Mouse (Mus musculus) hindbrain, embryonic 13.5 days (tissue): Measurements from ENCODE around the gene Caprin1. TPM values are rescaled to one million over a fixed set of nuclear protein-coding genes. Genes with fewer than 3 reads are reported as not detected.

Experiments
- ATAC-seq: fragments of 200-750 bp; cut with Nextera tagmentation; 2 replicates; pipeline ENCODE4 v1.8.0; 2017; ENCODE audit warnings: moderate TSS enrichment; ENCODE audit not compliant: low FRiP score
- H3K27ac ChIP-seq: fragments of 300-500 bp; sonication (generic); 2 replicates; pipeline ENCODE4 v1.5.1; 2015; ENCODE audit warnings: inconsistent platforms, mild to moderate bottlenecking, moderate library complexity
- H3K27me3 ChIP-seq: fragments of 300-500 bp; sonication (generic); 2 replicates; pipeline ENCODE4 v1.6.1; 2015; ENCODE audit warnings: mild to moderate bottlenecking, inconsistent platforms
- H3K36me3 ChIP-seq: fragments of 300-500 bp; sonication (generic); 2 replicates; pipeline ENCODE4 v1.6.1; 2015; ENCODE audit warnings: mild to moderate bottlenecking, inconsistent platforms
- H3K4me1 ChIP-seq: fragments of 300-500 bp; sonication (generic); replicated peaks from 2 replicates; pipeline ENCODE4 v1.6.1; 2015; ENCODE audit warnings: inconsistent platforms
- H3K4me2 ChIP-seq: fragments of 300-500 bp; sonication (generic); 2 replicates; pipeline ENCODE4 v1.6.1; 2015; ENCODE audit warnings: inconsistent platforms, mild to moderate bottlenecking, moderate library complexity
- H3K4me3 ChIP-seq: fragments of 300-500 bp; sonication (generic); 2 replicates; pipeline ENCODE4 v1.5.1; 2015; ENCODE audit warnings: mild to moderate bottlenecking, inconsistent platforms
- H3K9ac ChIP-seq: fragments of 300-500 bp; sonication (generic); 2 replicates; pipeline ENCODE4 v1.6.1; 2015; ENCODE audit warnings: mild to moderate bottlenecking, inconsistent platforms
- H3K9me3 ChIP-seq: fragments of 300-500 bp; sonication (generic); 2 replicates; pipeline ENCODE4 v1.6.1; 2016; ENCODE audit warnings: inconsistent platforms
- WGBS: fragments of 180-500 bp; shearing (Covaris S2); methylation state at CpG from one replicate; pipeline ENCODE4 v1.1.7; 2015; 5-methylcytosine and 5-hydroxymethylcytosine counted together
- polyA plus RNA-seq: library from polyadenylated mRNA; unstranded; fragments of >200 nt; fragmentation: Nextera tagmentation; extraction: Ambion mirVana; gene quantifications from 2 replicates; pipeline ENCODE4 v1.2.1, GENCODE M21; 2015

The Caprin1 gene
- polyA plus RNA-seq, 1 experiment from 2014 or later = 431 TPM

- H3K4me1 ChIP-seq = peaks cover 35% of the 10 kb centered on the region
- H3K27me3 ChIP-seq = no peaks in the 10 kb centered on the region
- ATAC-seq = peak; percentile 69
- 0% methylated on average over 11 of the region's 11 CpGs for WGBS
- peak overlapping the region; percentile 99 for H3K9ac ChIP-seq
- peak overlapping the region; percentile 96 for H3K4me3 ChIP-seq
- H3K9me3 ChIP-seq = no peaks in the 10 kb centered on the region
- peak overlapping the region; percentile 100 for H3K27ac ChIP-seq
- H3K36me3 ChIP-seq = peaks cover 20% of the 10 kb centered on the region
- peak overlapping the region; percentile 64 for H3K4me2 ChIP-seq
These were observed 1.6 kb downstream of the Caprin1 start for GRCm38 (mm10) chr2:103795843-103796210.

- Histone ChIP-seq H3K4me2 (no peak overlapping the region), H3K9ac (no peak overlapping the region), H3K4me1 (peaks cover 40% of the 10 kb centered on the region), H3K36me3 (peaks cover 25% of the 10 kb centered on the region), H3K4me3 (no peak overlapping the region), H3K27me3 (no peaks in the 10 kb centered on the region), H3K9me3 (no peaks in the 10 kb centered on the region), H3K27ac (no peak overlapping the region)
- 90% methylated on average over 1 of the region's 1 CpGs for WGBS
- ATAC-seq = no peak
These were observed 5.4 kb downstream of the Caprin1 start for GRCm38 (mm10) chr2:103792009-103792408.

GRCm38 (mm10) chr2:103785735-103786134, 11.7 kb downstream of the Caprin1 start:
- WGBS = 98% methylated on average over 1 of the region's 1 CpGs
- H3K36me3 ChIP-seq = peaks cover 15% of the 10 kb centered on the region
- H3K9ac ChIP-seq = no peak overlapping the region
- no peaks in the 10 kb centered on the region for H3K27me3 ChIP-seq
- no peak for ATAC-seq
- no peak overlapping the region for H3K27ac ChIP-seq
- H3K4me3 ChIP-seq = no peak overlapping the region
- H3K4me1 ChIP-seq = peaks cover 11% of the 10 kb centered on the region
- H3K4me2 ChIP-seq = no peak overlapping the region
- no peaks in the 10 kb centered on the region for H3K9me3 ChIP-seq

- WGBS = 90% methylated on average over 4 of the region's 4 CpGs
- peaks cover 19% of the 10 kb centered on the region for H3K36me3 ChIP-seq
- peaks cover 2% of the 10 kb centered on the region; the same call in 1 of the 2 replicates for H3K4me1 ChIP-seq
- no peak overlapping the region for H3K4me2 ChIP-seq
- no peak overlapping the region for H3K9ac ChIP-seq
- H3K27me3 ChIP-seq = no peaks in the 10 kb centered on the region
- H3K4me3 ChIP-seq = no peak overlapping the region
- H3K27ac ChIP-seq = no peak overlapping the region
- H3K9me3 ChIP-seq = no peaks in the 10 kb centered on the region
- ATAC-seq = no peak
These were observed 12.8 kb downstream of the Caprin1 start for GRCm38 (mm10) chr2:103784621-103785020.

GRCm38 (mm10) chr2:103762492-103762891, 35.0 kb downstream of the Caprin1 start:
- WGBS = 48% methylated on average over 1 of the region's 1 CpGs
- H3K4me1 ChIP-seq = peaks cover 21% of the 10 kb centered on the region
- H3K4me2 ChIP-seq = no peak overlapping the region

GRCm38 (mm10) chr2:103761993-103762392, 35.5 kb downstream of the Caprin1 start:
- no peaks in the 10 kb centered on the region for H3K9me3 ChIP-seq
- H3K4me3 ChIP-seq = peak overlapping the region; percentile 72
- no peak overlapping the region for H3K9ac ChIP-seq
- peaks cover 21% of the 10 kb centered on the region for H3K4me1 ChIP-seq
- peak overlapping the region; percentile 87 for H3K4me2 ChIP-seq
- 37% methylated on average over 4 of the region's 4 CpGs for WGBS
- no peaks in the 10 kb centered on the region for H3K27me3 ChIP-seq
- ATAC-seq = no peak
- H3K27ac ChIP-seq = no peak overlapping the region
- peaks cover 19% of the 10 kb centered on the region for H3K36me3 ChIP-seq

More at GRCm38 (mm10) chr2:103762492-103762891, 35.0 kb downstream of the Caprin1 start:
- Histone ChIP-seq H3K4me3 (no peak overlapping the region), H3K36me3 (peaks cover 18% of the 10 kb centered on the region), H3K9ac (no peak overlapping the region), H3K27ac (no peak overlapping the region), H3K9me3 (no peaks in the 10 kb centered on the region), H3K27me3 (no peaks in the 10 kb centered on the region)
- ATAC-seq = no peak

GRCm38 (mm10) chr2:103760906-103761716, 36.3 kb downstream of the Caprin1 start, which contains the start of gene Nat10:
Gene Nat10 (minus strand): TSS chr2:103761270.
- peak within 1 kb of the TSS; percentile 87 for H3K4me2 ChIP-seq
- peak within 1 kb of the TSS; percentile 72 for H3K4me3 ChIP-seq
- peak; percentile 97 for ATAC-seq
- H3K9me3 ChIP-seq = no peaks in the 10 kb centered on the region
- H3K9ac ChIP-seq = peak within 1 kb of the TSS; percentile 79
- peaks cover 17% of the 10 kb centered on the region for H3K36me3 ChIP-seq
- WGBS = under 1% methylated on average over 47 of the region's 47 CpGs
- H3K4me1 ChIP-seq = peaks cover 21% of the 10 kb centered on the region
- H3K27me3 ChIP-seq = no peaks in the 10 kb centered on the region
- peak within 1 kb of the TSS; percentile 84 for H3K27ac ChIP-seq

GRCm38 (mm10) chr2:103760421-103760820, 37.0 kb downstream of the Caprin1 start:
- Histone ChIP-seq H3K27ac (peak overlapping the region; percentile 79), H3K27me3 (no peaks in the 10 kb centered on the region), H3K4me3 (peak overlapping the region; percentile 72), H3K36me3 (peaks cover 17% of the 10 kb centered on the region), H3K4me2 (peak overlapping the region; percentile 87), H3K4me1 (peaks cover 21% of the 10 kb centered on the region), H3K9ac (peak overlapping the region; percentile 79), H3K9me3 (no peaks in the 10 kb centered on the region)
- under 1% methylated on average over 12 of the region's 12 CpGs for WGBS
- peak; percentile 41 for ATAC-seq

- H3K27ac ChIP-seq = no peak overlapping the region
- WGBS = 94% methylated on average over 9 of the region's 9 CpGs
- peaks cover 10% of the 10 kb centered on the region for H3K4me1 ChIP-seq
- H3K9me3 ChIP-seq = no peaks in the 10 kb centered on the region
- no peak overlapping the region for H3K4me3 ChIP-seq
- ATAC-seq = no peak
- H3K36me3 ChIP-seq = peaks cover 55% of the 10 kb centered on the region
- H3K4me2 ChIP-seq = no peak overlapping the region
- H3K27me3 ChIP-seq = no peaks in the 10 kb centered on the region
- H3K9ac ChIP-seq = no peak overlapping the region
These were observed 41.9 kb downstream of the Caprin1 start for GRCm38 (mm10) chr2:103755458-103756085.

GRCm38 (mm10) chr2:103754614-103755013, 42.8 kb downstream of the Caprin1 start:
- no peaks in the 10 kb centered on the region for H3K27me3 ChIP-seq
- no peak for ATAC-seq
- H3K4me2 ChIP-seq = no peak overlapping the region
- H3K27ac ChIP-seq = no peak overlapping the region
- peaks cover 3% of the 10 kb centered on the region; the same call in 1 of the 2 replicates for H3K4me1 ChIP-seq
- H3K36me3 ChIP-seq = peaks cover 64% of the 10 kb centered on the region
- H3K9me3 ChIP-seq = no peaks in the 10 kb centered on the region
- no peak overlapping the region for H3K4me3 ChIP-seq
- H3K9ac ChIP-seq = no peak overlapping the region
- WGBS = 91% methylated on average over 3 of the region's 3 CpGs

GRCm38 (mm10) chr2:103751771-103752170, 45.7 kb downstream of the Caprin1 start:
- Histone ChIP-seq H3K9ac (no peak overlapping the region), H3K4me3 (no peak overlapping the region), H3K4me2 (no peak overlapping the region), H3K27me3 (no peaks in the 10 kb centered on the region), H3K36me3 (peaks cover 86% of the 10 kb centered on the region), H3K4me1 (no peaks in the 10 kb centered on the region), H3K27ac (no peak overlapping the region), H3K9me3 (no peaks in the 10 kb centered on the region)
- ATAC-seq = no peak
- WGBS = 93% methylated on average over 6 of the region's 6 CpGs

GRCm38 (mm10) chr2:103749091-103749490, 48.4 kb downstream of the Caprin1 start:
- H3K9ac ChIP-seq = no peak overlapping the region
- peaks cover 71% of the 10 kb centered on the region for H3K36me3 ChIP-seq
- ATAC-seq = no peak

More at GRCm38 (mm10) chr2:103749091-103749490, 48.4 kb downstream of the Caprin1 start:
- 89% methylated on average over 3 of the region's 3 CpGs for WGBS
- H3K27ac ChIP-seq = no peak overlapping the region
- no peaks in the 10 kb centered on the region for H3K9me3 ChIP-seq
- no peak overlapping the region for H3K4me2 ChIP-seq
- H3K4me1 ChIP-seq = no peaks in the 10 kb centered on the region
- H3K27me3 ChIP-seq = no peaks in the 10 kb centered on the region
- H3K4me3 ChIP-seq = no peak overlapping the region
